Mouse (Mus musculus): Measurements from ENCODE around the gene Ltf.
A peak's percentile ranks its signal among the peaks of the same experiment; 100 is the strongest.

The Ltf gene

DNA sequence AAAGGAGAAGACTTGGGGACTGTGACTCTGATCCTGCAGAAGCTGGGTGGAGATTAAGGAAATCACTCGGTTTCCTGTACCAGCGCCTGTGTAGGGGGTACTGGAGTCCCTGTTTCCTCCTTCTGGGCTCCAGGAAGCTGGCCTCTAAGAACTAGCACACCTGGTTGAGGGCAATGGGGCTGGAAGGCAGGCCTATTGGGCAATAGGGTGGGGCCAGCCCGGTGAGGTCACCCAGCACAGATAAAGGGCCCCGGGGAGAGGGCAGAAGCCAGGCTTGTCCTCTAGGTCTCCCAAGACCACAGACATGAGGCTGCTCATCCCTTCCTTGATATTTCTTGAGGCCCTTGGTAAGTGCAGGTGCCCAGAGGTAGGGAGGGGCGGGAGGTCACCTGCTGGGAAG lies at the start of gene Ltf:
TSS of gene Ltf (plus strand) at position 250 of the 400 bp plus-strand sequence.
- no peak for DNase-seq

- no peak for DNase-seq
Measured at GRCm38 (mm10) chr9:110979411-110979810, 39.7 kb upstream of the Ltf start.

GRCm38 (mm10) chr9:110982351-110982750 lies 36.7 kb upstream of the Ltf start:
- DNase-seq = no peak

DNA sequence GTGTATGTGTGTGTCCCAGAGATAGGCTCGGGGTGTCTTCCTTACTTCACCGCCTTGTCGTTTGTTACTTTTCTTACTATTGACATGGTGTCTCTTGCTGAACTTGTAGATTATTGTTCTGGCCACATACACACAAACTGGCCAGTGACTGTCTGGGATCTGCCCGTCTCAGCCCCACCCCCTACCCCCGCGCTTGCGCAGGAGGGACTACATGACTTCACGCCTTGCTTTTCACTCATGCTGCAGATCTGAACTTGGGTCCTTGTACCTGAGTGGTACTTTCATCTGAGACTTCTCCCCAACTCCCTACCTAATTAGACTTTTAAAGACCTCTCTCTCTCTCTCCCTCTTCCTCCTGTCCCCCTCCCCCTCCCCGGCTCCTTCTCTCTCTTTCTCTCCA lies 35.0 kb upstream of the Ltf start:
- DNase-seq = no peak

GRCm38 (mm10) chr9:110985541-110985940 lies 33.5 kb upstream of the Ltf start:
- no peak for DNase-seq

- no peak for DNase-seq
Measured at GRCm38 (mm10) chr9:110985951-110986350, 33.1 kb upstream of the Ltf start.

GRCm38 (mm10) chr9:110987331-110987730 lies 31.7 kb upstream of the Ltf start:
- no peak for DNase-seq

GRCm38 (mm10) chr9:110988078-110988477 lies 31.0 kb upstream of the Ltf start:
- DNase-seq = no peak

DNA sequence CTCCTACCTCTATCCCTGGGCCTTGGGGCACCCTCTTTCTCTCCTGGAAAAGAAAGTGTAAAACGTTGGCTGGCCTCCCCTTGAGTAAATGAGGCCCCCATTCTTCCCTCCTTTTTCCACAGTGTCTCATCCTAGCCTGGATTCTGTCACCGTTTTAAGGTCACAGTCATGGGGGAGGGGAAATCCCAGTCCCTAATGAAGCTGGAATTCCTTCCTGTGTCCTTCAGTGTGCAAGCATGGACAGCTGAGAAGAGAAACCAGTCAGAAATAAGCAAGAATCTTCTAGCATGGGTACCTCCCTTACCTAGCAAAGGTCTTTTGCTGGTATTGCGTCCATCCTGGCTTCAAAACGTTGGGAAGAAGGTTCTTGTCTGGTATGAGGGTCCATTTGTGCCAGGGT lies 29.9 kb upstream of the Ltf start:
- DNase-seq = no peak

DNA sequence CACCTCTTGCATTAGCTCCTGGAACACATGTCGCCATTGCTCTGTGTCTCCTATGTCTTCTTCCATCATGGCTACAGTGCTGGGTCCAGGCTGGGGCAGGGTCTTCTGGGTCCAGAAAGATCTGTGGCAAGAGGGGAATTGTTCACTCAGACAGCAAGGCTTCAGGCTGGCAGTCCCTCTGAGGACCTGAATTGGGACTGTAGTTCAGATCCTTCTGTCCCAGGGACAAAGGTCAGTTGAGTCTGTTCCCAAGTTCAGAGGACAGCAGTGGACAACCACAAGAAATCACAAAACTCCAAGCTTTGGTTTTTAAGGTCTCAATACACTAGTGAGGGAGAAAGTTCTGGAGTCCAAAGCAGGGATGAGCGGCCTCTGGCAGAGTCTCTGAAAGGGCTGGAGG lies 29.5 kb upstream of the Ltf start:
- no peak for DNase-seq

DNA sequence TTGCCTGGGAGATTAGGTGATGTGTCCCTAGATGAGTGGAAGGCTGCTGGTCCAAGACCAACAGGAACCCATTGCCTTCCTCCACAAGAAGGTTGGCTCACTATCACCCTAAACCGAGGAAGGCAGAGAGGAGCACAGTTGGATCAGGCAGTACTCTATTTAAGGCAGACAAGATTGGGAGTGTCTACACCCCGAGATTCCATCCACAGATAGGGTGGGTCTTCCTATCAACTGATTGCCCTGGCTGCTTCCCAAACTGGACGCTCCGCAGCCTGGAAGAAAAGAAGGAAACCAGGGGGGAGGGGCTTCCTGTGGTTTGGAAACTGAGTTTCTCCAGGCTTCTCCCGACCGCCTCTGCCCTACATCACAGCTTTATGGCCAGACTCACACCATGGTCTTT lies 28.9 kb upstream of the Ltf start, which contains the start of gene Rtp3:
TSS of gene Rtp3 (minus strand) at position 380 of the 400 bp plus-strand sequence.
- DNase-seq = no peak

DNA sequence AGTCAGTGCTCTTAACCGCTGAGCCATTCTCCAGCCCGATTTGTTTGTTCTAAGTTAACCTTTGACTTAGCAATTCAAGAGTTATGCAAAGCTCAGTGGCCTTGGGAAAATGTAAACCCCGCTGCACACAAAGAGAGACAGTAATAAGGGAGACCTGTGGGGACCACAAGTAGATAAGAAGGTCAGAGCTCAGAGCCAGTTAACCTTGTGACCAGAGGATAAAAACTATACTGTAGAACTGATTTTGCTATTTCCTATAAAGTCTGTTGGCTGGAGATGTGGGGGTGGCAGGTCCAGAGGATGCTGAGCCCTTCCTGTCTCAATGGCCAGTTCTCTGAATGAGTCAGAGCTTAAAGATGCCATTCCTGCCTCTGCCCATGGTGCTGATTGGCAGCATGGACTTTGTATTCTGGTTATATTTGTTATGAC lies 25.8 kb upstream of the Ltf start:
- no peak for DNase-seq

GRCm38 (mm10) chr9:110994716-110995172 lies 24.3 kb upstream of the Ltf start:
- peak; percentile 80 to 87 for DNase-seq

DNA sequence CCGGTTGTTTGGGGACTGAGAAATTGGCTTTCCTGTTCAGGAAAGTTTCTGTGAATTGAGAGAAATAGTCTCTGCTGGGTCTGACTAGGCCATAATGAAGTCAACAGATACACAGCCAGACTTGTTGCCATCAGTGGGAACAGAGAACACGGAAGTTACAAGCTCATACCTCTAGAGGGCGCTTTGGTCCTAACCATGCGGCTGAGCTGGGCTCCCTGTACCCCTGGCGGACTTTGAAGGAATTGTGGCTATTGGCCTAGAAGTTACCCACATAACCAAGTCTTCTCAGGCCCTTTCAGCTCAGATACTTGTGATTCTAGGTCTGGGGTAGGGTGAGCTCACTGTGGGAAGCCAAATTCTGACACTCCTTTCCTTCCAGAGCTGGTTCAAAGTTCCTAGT lies 21.8 kb upstream of the Ltf start:
- peak; percentile 58 to 63 for DNase-seq

DNA sequence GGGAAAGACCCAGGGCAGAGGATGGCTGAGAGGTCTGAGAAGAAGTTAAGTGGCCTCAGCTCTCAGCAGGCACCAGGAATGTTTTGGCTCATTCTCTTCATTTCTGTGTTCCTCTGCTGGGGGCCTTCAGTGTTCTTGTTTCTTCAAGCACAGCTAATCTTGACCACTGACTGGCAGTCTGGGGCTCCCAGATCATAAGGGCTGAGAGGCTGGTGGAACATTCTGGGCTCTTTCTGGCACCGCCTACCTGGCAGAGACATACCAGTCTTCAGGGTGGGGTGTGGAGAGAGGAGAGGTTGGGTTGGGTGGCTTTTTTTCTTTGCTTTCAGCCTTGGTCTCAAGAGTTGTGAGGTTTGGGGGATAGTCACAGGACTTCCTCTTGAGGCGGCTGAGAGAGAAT lies 20.0 kb upstream of the Ltf start:
- DNase-seq = no peak

- no peak for DNase-seq
Measured at GRCm38 (mm10) chr9:110999856-111000255, 19.2 kb upstream of the Ltf start.

GRCm38 (mm10) chr9:111001621-111002020 lies 17.4 kb upstream of the Ltf start:
- no peak for DNase-seq

GRCm38 (mm10) chr9:111003279-111003678 lies 15.8 kb upstream of the Ltf start:
- no peak for DNase-seq

- no peak for DNase-seq
Measured at GRCm38 (mm10) chr9:111006544-111006943, 12.5 kb upstream of the Ltf start.

DNA sequence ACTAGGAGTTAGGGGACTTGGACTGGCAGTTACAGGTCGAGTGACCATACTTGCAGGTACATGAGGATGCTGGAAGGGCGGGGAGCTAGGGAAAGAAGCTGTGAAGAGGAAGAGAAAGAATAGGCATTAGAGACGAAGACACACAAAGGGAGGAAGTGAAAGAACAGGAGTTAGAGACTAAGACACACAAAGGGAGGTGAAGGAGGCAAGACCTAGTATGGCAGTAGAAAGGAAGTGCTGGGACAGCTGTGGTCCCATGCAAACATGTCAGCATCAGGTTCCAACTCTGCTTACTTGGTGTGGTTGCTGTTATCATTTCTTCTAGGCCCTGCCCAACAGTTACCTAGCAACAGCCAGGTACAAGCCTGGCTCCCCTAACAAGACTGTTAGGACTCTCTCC lies 9.3 kb upstream of the Ltf start:
- no peak for DNase-seq

- DNase-seq = no peak
Measured at GRCm38 (mm10) chr9:111011550-111011949, 7.5 kb upstream of the Ltf start.

DNA sequence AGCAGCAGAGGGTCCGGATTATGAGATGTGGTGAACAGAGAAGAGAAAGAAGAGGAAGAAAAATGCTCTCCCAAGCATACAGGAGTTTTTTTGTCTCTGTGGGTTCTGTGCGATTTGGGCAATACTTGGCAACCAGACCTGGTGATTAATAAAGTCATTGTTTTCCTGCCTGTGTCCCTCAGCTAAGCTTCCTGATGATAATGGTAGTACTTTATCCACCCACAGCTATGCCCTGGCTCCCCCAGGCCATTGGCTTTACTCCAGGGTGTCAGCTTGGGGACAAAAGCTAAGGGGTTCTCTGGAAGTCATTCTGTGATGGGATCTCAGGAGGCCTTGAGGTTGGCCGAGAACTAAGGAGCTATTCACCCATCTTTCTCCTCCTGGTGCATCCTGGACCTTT lies 7.0 kb upstream of the Ltf start:
- no peak for DNase-seq

DNA sequence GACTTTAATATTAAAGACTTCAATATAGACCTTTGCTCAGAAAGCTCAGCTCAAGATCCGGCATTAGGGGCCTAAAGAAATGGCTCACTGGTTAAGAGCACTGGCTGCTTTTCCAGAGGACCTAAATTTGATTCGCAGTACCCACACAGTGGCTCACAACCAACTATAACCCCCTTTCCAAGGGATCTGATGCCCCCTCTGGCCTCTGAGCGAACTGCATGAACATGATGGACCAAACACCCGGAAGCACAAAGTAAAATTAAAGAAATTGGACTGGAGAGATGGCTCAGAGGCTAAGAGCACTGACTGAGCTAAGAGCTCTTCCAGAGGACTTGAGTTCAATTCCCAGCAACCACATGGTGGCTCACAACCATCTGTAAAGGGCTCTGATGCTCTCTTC lies 3.4 kb upstream of the Ltf start:
- DNase-seq = no peak

DNA sequence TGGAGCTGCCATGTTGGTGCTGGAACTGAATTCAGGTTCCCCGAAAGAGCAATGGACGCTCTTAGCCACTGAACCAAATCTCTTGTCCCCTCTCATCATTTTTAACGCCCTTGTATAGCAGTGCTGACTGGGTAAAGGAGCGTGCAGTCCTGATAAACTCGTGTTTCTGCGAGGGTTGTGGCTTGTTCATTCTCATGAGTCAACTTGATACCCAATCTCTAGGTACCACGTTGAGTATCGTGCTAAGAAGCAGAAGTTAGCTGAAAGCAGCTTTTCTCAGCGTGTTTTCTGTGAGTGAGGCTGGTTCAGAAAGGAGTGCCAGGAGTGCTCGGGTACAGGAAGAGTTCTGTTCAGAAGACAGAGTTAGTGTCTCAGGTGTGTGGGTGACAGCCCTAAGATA lies 7.7 kb downstream of the Ltf start:
- DNase-seq = no peak

GRCm38 (mm10) chr9:111033717-111034116 lies 14.6 kb downstream of the Ltf start:
- DNase-seq = no peak

GRCm38 (mm10) chr9:111039966-111040365 lies 20.9 kb downstream of the Ltf start:
- no peak for DNase-seq
